Mouse (Mus musculus): Measurements from ENCODE around the gene Bicc1. TPM values are rescaled to one million over a fixed set of nuclear protein-coding genes. Genes with fewer than 3 reads are reported as not detected.

The Bicc1 gene
- total RNA-seq, 2 experiments from 2014 or later: 9.4 TPM

- DNase-seq: peak; percentile 71
Measured at GRCm38 (mm10) chr10:71158940-71159675, 392 bp downstream of the Bicc1 start.

GRCm38 (mm10) chr10:71156569-71156968, 2.9 kb downstream of the Bicc1 start:
- no peak for DNase-seq

GRCm38 (mm10) chr10:71153610-71154009, 5.9 kb downstream of the Bicc1 start:
- no peak for DNase-seq

- DNase-seq: no peak
Measured at GRCm38 (mm10) chr10:71153138-71153537, 6.4 kb downstream of the Bicc1 start.

- no peak for DNase-seq
Measured at GRCm38 (mm10) chr10:71150486-71150885, 9.0 kb downstream of the Bicc1 start.

- no peak for DNase-seq
Measured at GRCm38 (mm10) chr10:71148951-71149603, 10.4 kb downstream of the Bicc1 start.

GRCm38 (mm10) chr10:71148226-71148625, 11.3 kb downstream of the Bicc1 start:
- DNase-seq: no peak

GRCm38 (mm10) chr10:71146681-71147615, 12.6 kb downstream of the Bicc1 start:
- no peak for DNase-seq

GRCm38 (mm10) chr10:71145801-71146200, 13.7 kb downstream of the Bicc1 start:
- no peak for DNase-seq

GRCm38 (mm10) chr10:71144191-71144590, 15.3 kb downstream of the Bicc1 start:
- DNase-seq: no peak

- DNase-seq: no peak
Measured at GRCm38 (mm10) chr10:71142568-71142967, 16.9 kb downstream of the Bicc1 start.

- no peak for DNase-seq
Measured at GRCm38 (mm10) chr10:71140281-71140845, 19.1 kb downstream of the Bicc1 start.

- DNase-seq: no peak
Measured at GRCm38 (mm10) chr10:71138852-71139197, 20.7 kb downstream of the Bicc1 start.

- DNase-seq: no peak
Measured at GRCm38 (mm10) chr10:71138132-71138851, 21.2 kb downstream of the Bicc1 start.

GRCm38 (mm10) chr10:71137606-71138005, 21.9 kb downstream of the Bicc1 start:
- no peak for DNase-seq

- DNase-seq: no peak
Measured at GRCm38 (mm10) chr10:71131333-71131732, 28.2 kb downstream of the Bicc1 start.

GRCm38 (mm10) chr10:71130261-71130660, 29.2 kb downstream of the Bicc1 start:
- no peak for DNase-seq

- DNase-seq: no peak
Measured at GRCm38 (mm10) chr10:71127951-71128331, 31.6 kb downstream of the Bicc1 start.

GRCm38 (mm10) chr10:71127278-71127950, 32.1 kb downstream of the Bicc1 start:
- no peak for DNase-seq

GRCm38 (mm10) chr10:71123974-71124373, 35.5 kb downstream of the Bicc1 start:
- DNase-seq: no peak

- DNase-seq: no peak
Measured at GRCm38 (mm10) chr10:71123395-71123794, 36.1 kb downstream of the Bicc1 start.

Measured in gastrocnemius, postnatal 25 days (tissue).